Mouse (Mus musculus) CH12.LX (cell line): ENCODE data around the gene Slc15a5. TPM values are rescaled to one million over a fixed set of nuclear protein-coding genes. Genes with fewer than 3 reads are reported as not detected.

Source experiments
- DNase-seq: peaks from one replicate; pipeline ENCODE4 v3.0.0-alpha.2; 2013; ENCODE audit errors: extremely low read depth
- H3K27ac ChIP-seq: 2 replicates; pipeline ENCODE4 v1.5.1; 2012; ENCODE audit warnings: low read depth, mild to moderate bottlenecking, control low read depth, moderate library complexity; ENCODE audit not compliant: insufficient read depth
- H3K27me3 ChIP-seq: replicated peaks from 2 replicates; pipeline ENCODE3; 2012; ENCODE audit warnings: inconsistent platforms
- H3K36me3 ChIP-seq, 2 experiments: replicated peaks in 1 of 2; 2 replicates each; pipeline versions ENCODE3 to v1.6.1; 2012; ENCODE audit warnings: inconsistent platforms in 1 of 2, low read length in 1 of 2, mild to moderate bottlenecking in 1 of 2, mixed read lengths in 1 of 2, moderate library complexity in 1 of 2; ENCODE audit not compliant: control insufficient read depth in 1 of 2, insufficient read depth in 1 of 2
- H3K4me1 ChIP-seq, 2 experiments: 2 replicates each; pipeline ENCODE4 v1.6.1; 2012; ENCODE audit warnings: inconsistent platforms in 1 of 2, moderate library complexity in 1 of 2; ENCODE audit not compliant: insufficient read depth in 2 of 2, control insufficient read depth in 1 of 2
- H3K4me2 ChIP-seq: 2 replicates; pipeline ENCODE4 v1.6.1; 2012; ENCODE audit warnings: low read depth, mild to moderate bottlenecking, control low read depth; ENCODE audit not compliant: poor library complexity, insufficient read depth, severe bottlenecking
- H3K4me3 ChIP-seq, 3 experiments: fragments of 150-350 bp in 1 of 3; sonication (generic) in 1 of 3; replicated peaks in 1 of 3; 2 replicates each; pipeline versions ENCODE3 to v1.5.1; 2011 to 2012; ENCODE audit warnings: low read depth in 2 of 3, low read length in 2 of 3, mild to moderate bottlenecking in 2 of 3, moderate library complexity in 2 of 3, control low read depth in 1 of 3, improper control_type of control experiment in 1 of 3, inconsistent platforms in 1 of 3, mixed read lengths in 1 of 3; ENCODE audit not compliant: poor library complexity in 1 of 3
- H3K79me2 ChIP-seq: replicated peaks from 2 replicates; pipeline ENCODE4 v1.6.1; 2012; ENCODE audit warnings: mild to moderate bottlenecking, moderate library complexity; ENCODE audit not compliant: control insufficient read depth, poor library complexity, insufficient read depth, severe bottlenecking; ENCODE audit errors: extremely low read depth
- H3K9ac ChIP-seq: 2 replicates; pipeline ENCODE4 v1.6.1; 2012; ENCODE audit warnings: low read depth, mild to moderate bottlenecking, control low read depth, moderate library complexity; ENCODE audit not compliant: insufficient read depth
- H3K9me3 ChIP-seq: replicated peaks from 2 replicates; pipeline ENCODE3; 2012; ENCODE audit warnings: low read length, inconsistent platforms, mixed read lengths
- CHD1 ChIP-seq: IDR thresholded peaks from 2 replicates; pipeline ENCODE4 v1.6.1; 2012; ENCODE audit warnings: low read depth, low read length, improper control_type of control experiment, inconsistent platforms
- E2F4 ChIP-seq: IDR thresholded peaks from 2 replicates; pipeline ENCODE4 v1.6.1; 2011; ENCODE audit warnings: low read depth, low read length, improper control_type of control experiment; ENCODE audit not compliant: insufficient replicate concordance
- ELF1 ChIP-seq: IDR thresholded peaks from 2 replicates; pipeline ENCODE4 v1.6.1; 2014; ENCODE audit warnings: low read depth, mild to moderate bottlenecking, inconsistent platforms, low read length, improper control_type of control experiment
- IRF4 ChIP-seq: IDR thresholded peaks from 2 replicates; pipeline ENCODE4 v1.6.1; 2014; ENCODE audit warnings: low read depth, mild to moderate bottlenecking, inconsistent platforms, low read length, improper control_type of control experiment
- JUN ChIP-seq: IDR thresholded peaks from 2 replicates; pipeline ENCODE4 v1.6.1; 2011; ENCODE audit warnings: low read depth, mild to moderate bottlenecking, low read length, improper control_type of control experiment, moderate library complexity; ENCODE audit not compliant: insufficient read depth
- JUND ChIP-seq: conservative IDR thresholded peaks from 2 replicates; pipeline ENCODE4 v1.6.1; 2011; ENCODE audit warnings: low read depth, low read length, improper control_type of control experiment
- KAT2A ChIP-seq: IDR thresholded peaks from 2 replicates; pipeline ENCODE4 v1.6.1; 2012; ENCODE audit warnings: low read length, improper control_type of control experiment, inconsistent platforms; ENCODE audit not compliant: insufficient replicate concordance
- MAFK ChIP-seq: IDR thresholded peaks from 2 replicates; pipeline ENCODE4 v1.6.1; 2011; ENCODE audit warnings: low read length, improper control_type of control experiment; ENCODE audit not compliant: insufficient replicate concordance
- MAX ChIP-seq: IDR thresholded peaks from 2 replicates; pipeline ENCODE4 v1.6.1; 2011; ENCODE audit warnings: low read length, improper control_type of control experiment
- MYC ChIP-seq: IDR thresholded peaks from 2 replicates; pipeline ENCODE4 v1.6.1; 2011; ENCODE audit warnings: low read depth, mild to moderate bottlenecking, improper control_type of control experiment, low read length
- NELFE ChIP-seq: IDR thresholded peaks from 2 replicates; pipeline ENCODE4 v1.6.1; 2011; ENCODE audit warnings: low read depth, low read length, improper control_type of control experiment
- NRF1 ChIP-seq: IDR thresholded peaks from 2 replicates; pipeline ENCODE4 v1.6.1; 2014; ENCODE audit warnings: low read depth, mild to moderate bottlenecking, inconsistent platforms, low read length, improper control_type of control experiment, moderate library complexity
- PAX5 ChIP-seq: IDR thresholded peaks from 2 replicates; pipeline ENCODE4 v1.6.1; 2012; ENCODE audit warnings: low read length, inconsistent platforms, mixed read lengths
- POLR2A ChIP-seq: IDR thresholded peaks from 2 replicates; pipeline ENCODE4 v1.6.1; 2011; ENCODE audit warnings: low read depth, mild to moderate bottlenecking, improper control_type of control experiment, low read length
- RCOR1 ChIP-seq: conservative IDR thresholded peaks from 2 replicates; pipeline ENCODE4 v1.6.1; 2012; ENCODE audit warnings: low read depth, mild to moderate bottlenecking, inconsistent platforms, low read length, improper control_type of control experiment
- SIN3A ChIP-seq: IDR thresholded peaks from 2 replicates; pipeline ENCODE4 v1.6.1; 2012; ENCODE audit warnings: low read length, improper control_type of control experiment, inconsistent platforms
- SMC3 ChIP-seq: IDR thresholded peaks from 2 replicates; pipeline ENCODE4 v1.6.1; 2011; ENCODE audit warnings: low read depth, low read length, improper control_type of control experiment
- TBP ChIP-seq: conservative IDR thresholded peaks from 2 replicates; pipeline ENCODE4 v1.6.1; 2011; ENCODE audit warnings: low read depth, low read length, improper control_type of control experiment
- TCF12 ChIP-seq: IDR thresholded peaks from 2 replicates; pipeline ENCODE4 v1.6.1; 2014; ENCODE audit warnings: low read depth, mild to moderate bottlenecking, inconsistent platforms, low read length, improper control_type of control experiment
- USF1 ChIP-seq: IDR thresholded peaks from 2 replicates; pipeline ENCODE4 v1.6.1; 2014; ENCODE audit warnings: low read depth, mild to moderate bottlenecking, inconsistent platforms, low read length, improper control_type of control experiment
- ZC3H11A ChIP-seq: IDR thresholded peaks from 2 replicates; pipeline ENCODE4 v1.6.1; 2012; ENCODE audit warnings: low read depth, mild to moderate bottlenecking, inconsistent platforms, low read length, improper control_type of control experiment
- ZMIZ1 ChIP-seq: IDR thresholded peaks from 2 replicates; pipeline ENCODE4 v1.6.1; 2012; ENCODE audit warnings: low read depth, mild to moderate bottlenecking, inconsistent platforms, low read length, improper control_type of control experiment
- dilution Hi-C: fragments of 300-500 bp; cut with MboI; formaldehyde crosslinking; loops from 2 replicates; pipeline ENCODE4 v1.14.3; 2020; ENCODE audit warnings: low sequenced_read_pairs; ENCODE audit not compliant: extremely low pct_unique_long_range_greater_than_20kb, extremely low pct_ligation_motif_present
- in situ Hi-C: fragments of 300-500 bp; cut with MboI; formaldehyde crosslinking; loops from 3 replicates; pipeline ENCODE4 v1.14.3; 2019; ENCODE audit warnings: low sequenced_read_pairs, low pct_ligation_motif_present, low pct_unique_long_range_greater_than_20kb, mixed read lengths
- polyA plus RNA-seq: library from polyadenylated mRNA; unstranded; fragments of >175 nt; gene quantifications from 2 replicates; pipeline ENCODE4 v1.2.1, GENCODE M21; 2012; ENCODE audit warnings: low read depth; ENCODE audit not compliant: insufficient read length
- total RNA-seq, 2 experiments: library from RNA; depleted of rRNA; stranded (reverse); fragments of 300-350 nt in 1 of 2; fragments of >200 nt in 1 of 2; gene quantifications; 2 replicates each; pipeline ENCODE4 v1.2.3; 2012 to 2014

The Slc15a5 gene
- total and polyA plus RNA-seq, 3 experiments, result not detected

DNA sequence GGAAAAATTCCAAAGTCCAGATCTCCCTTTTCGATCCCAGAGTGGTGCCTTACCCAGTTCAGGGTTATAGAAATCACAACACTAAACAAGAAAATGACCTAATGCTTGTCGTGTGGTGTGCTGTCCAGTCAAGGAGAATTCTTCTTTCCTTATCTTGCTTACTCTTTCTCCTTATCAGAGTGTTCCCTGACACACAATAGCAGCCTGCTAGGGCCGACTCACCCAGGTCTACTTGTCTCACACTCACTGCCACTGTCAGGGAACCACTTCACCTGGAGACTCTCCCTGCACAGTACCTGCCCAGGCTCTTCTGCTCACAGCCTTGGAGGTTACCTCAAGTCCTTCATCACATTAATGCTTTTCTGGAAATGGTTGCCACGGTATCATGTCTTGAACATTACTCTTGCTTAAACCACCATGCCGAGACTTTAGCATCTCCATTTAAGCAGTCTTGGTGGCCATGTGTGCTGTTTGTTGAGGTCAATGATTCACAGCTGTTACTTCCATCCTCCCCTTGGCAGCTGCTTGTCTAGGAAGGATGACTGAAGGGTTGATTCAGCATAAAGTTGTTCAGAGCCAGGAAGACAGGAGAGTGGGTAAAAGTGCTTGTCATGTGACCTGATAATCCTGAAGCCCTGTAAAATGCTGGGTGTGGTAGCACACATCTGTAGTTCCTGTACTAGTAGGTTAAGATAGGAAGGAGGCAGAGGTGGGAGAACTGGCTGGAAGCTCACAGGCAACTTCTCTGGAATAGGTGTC is 1.9 kb downstream of the Slc15a5 start:
- H3K27ac ChIP-seq, result no peak overlapping the region
- H3K36me3 ChIP-seq, result no peaks in the 10 kb centered on the region
- H3K9ac ChIP-seq, result no peak overlapping the region
- H3K4me3 ChIP-seq, result no peak overlapping the region
- H3K9me3 ChIP-seq, result peaks cover 56% of the 10 kb centered on the region
- no peak for DNase-seq
- dilution Hi-C loops (no loop called here), in situ Hi-C loops (no loop called here)
- no peak for TF ChIP-seq USF1
- TF ChIP-seq ELF1, result no peak
- TF ChIP-seq IRF4, result no peak
- no peak for TF ChIP-seq MAX
- TF ChIP-seq PAX5, result no peak
- no peak for TF ChIP-seq ZC3H11A
- TF ChIP-seq MAFK, result no peak
- no peak for TF ChIP-seq NELFE
- no peak for TF ChIP-seq JUN
- TF ChIP-seq JUND, result no peak
- TF ChIP-seq E2F4, result no peak
- TF ChIP-seq KAT2A, result no peak
- no peak for TF ChIP-seq SIN3A
- no peak for TF ChIP-seq POLR2A
- no peak for TF ChIP-seq CHD1
- no peak for TF ChIP-seq TBP
- no peaks in the 10 kb centered on the region for H3K27me3 ChIP-seq
- no peak overlapping the region for H3K4me2 ChIP-seq
- H3K4me1 ChIP-seq, result no peaks in the 10 kb centered on the region
- no peaks in the 10 kb centered on the region for H3K79me2 ChIP-seq

DNA sequence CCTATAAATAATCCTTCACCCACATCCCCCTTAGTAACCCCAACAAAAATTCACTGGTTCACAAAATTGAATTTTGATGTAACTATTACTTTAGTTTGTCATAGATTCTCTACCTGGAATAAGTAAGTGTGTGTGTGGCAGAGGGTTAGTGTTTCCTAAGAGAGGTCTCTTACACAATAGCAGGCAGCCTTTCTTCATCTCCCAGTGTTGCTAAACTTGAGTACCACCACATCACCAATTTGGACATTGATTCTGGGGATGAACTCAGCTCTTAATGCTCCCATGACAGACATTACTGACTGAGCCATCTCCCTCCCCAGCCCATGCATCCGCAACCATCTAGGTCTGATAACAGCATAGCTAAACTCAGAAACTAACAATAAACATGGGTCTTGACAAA is 4.0 kb downstream of the Slc15a5 start:
- in situ Hi-C loops, result no loop called here
- TF ChIP-seq CHD1, result no peak
- TF ChIP-seq RCOR1, result no peak
- no peak for TF ChIP-seq IRF4
- TF ChIP-seq SMC3, result no peak
- no peak for TF ChIP-seq PAX5
- TF ChIP-seq MYC, result no peak
- TF ChIP-seq MAFK, result no peak
- TF ChIP-seq TBP, result no peak
- TF ChIP-seq POLR2A, result no peak
- no peak for TF ChIP-seq NRF1
- no peak for TF ChIP-seq ZMIZ1
- TF ChIP-seq MAX, result no peak
- no peak for TF ChIP-seq TCF12
- TF ChIP-seq USF1, result no peak
- Histone ChIP-seq H3K27ac (no peak overlapping the region), H3K4me1 (no peaks in the 10 kb centered on the region), H3K4me2 (no peak overlapping the region), H3K9me3 (peaks cover 48% of the 10 kb centered on the region), H3K79me2 (no peaks in the 10 kb centered on the region), H3K27me3 (no peaks in the 10 kb centered on the region), H3K9ac (no peak overlapping the region), H3K4me3 (no peak overlapping the region), H3K36me3 (no peaks in the 10 kb centered on the region)
- DNase-seq, result no peak
- dilution Hi-C loops, result no loop called here
